Mouse (Mus musculus): ENCODE data around the gene Nox1. TPM values are rescaled to one million over a fixed set of nuclear protein-coding genes. Genes with fewer than 3 reads are reported as not detected.
A peak's percentile ranks its signal among the peaks of the same experiment; 100 is the strongest.
"Not testable (repeated sequence)": the region's sequence is repeated elsewhere in the genome, so short reads cannot be mapped to it uniquely, and the experiment has no call there.

Nox1 gene
- polyA plus RNA-seq, 1 experiment from 2014 or later, result 0.05 TPM

DNA sequence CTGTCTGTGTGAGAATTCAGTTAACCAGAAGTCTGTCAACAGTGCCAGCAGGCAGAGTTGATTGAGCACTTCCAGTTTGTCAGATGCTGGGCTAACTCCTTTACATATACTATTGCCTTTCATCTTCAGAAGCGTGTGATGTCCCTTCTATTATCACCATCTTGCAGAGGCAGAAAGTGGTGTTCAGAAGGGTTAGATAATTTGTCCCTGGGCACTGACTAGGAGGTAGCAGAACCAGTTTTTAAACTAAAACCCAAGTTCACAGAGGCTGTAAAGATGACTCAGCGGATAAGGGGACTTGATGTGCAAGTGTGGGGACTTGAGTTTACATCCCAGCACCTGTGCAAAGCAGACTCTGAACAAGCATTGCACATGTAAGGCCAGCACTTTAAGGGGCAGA is 13.3 kb downstream of the Nox1 start:
- Histone ChIP-seq H3K36me3 (ENCODE audit: control insufficient read depth, insufficient read depth, low read length) (no peaks in the 10 kb centered on the region), H3K27ac (ENCODE audit: low read length) (no peak overlapping the region), H3K4me1 (ENCODE audit: control insufficient read depth, insufficient read depth, low read length) (no peaks in the 10 kb centered on the region), H3K9me3 (ENCODE audit: control insufficient read depth, low read length) (no peaks in the 10 kb centered on the region), H3K9ac (ENCODE audit: low read depth, low read length) (no peak overlapping the region), H3K27me3 (replicated peaks; ENCODE audit: control insufficient read depth, insufficient read depth, low read length) (no peaks in the 10 kb centered on the region), H3K4me3 (ENCODE audit: low read length) (no peak overlapping the region), H3K4me2 (ENCODE audit: low read depth, low read length) (no peak overlapping the region)
- 56% methylated on average over 2 of the region's 2 CpGs for WGBS
- ATAC-seq, result no peak

GRCm38 (mm10) chrX:134187201-134187600 is 34.6 kb downstream of the Nox1 start, which contains the start of gene Arl13a:
Arl13a (plus strand) TSS chrX:134187501.
- H3K4me1 ChIP-seq (ENCODE audit: control insufficient read depth, insufficient read depth, low read length); H3K4me3 ChIP-seq (ENCODE audit: low read length); H3K27me3 ChIP-seq (replicated peaks; ENCODE audit: control insufficient read depth, insufficient read depth, low read length); H3K9me3 ChIP-seq (ENCODE audit: control insufficient read depth, low read length); H3K9ac ChIP-seq (ENCODE audit: low read depth, low read length); H3K36me3 ChIP-seq (ENCODE audit: control insufficient read depth, insufficient read depth, low read length); H3K27ac ChIP-seq (ENCODE audit: low read length); ATAC-seq; H3K4me2 ChIP-seq (ENCODE audit: low read depth, low read length): not testable (repeated sequence)
- WGBS, result 94% methylated on average over 8 of the region's 9 CpGs

GRCm38 (mm10) chrX:134174699-134175098 is 47.1 kb downstream of the Nox1 start:
- 100% methylated on average over 1 of the region's 1 CpGs for WGBS
- no peak for ATAC-seq

DNA sequence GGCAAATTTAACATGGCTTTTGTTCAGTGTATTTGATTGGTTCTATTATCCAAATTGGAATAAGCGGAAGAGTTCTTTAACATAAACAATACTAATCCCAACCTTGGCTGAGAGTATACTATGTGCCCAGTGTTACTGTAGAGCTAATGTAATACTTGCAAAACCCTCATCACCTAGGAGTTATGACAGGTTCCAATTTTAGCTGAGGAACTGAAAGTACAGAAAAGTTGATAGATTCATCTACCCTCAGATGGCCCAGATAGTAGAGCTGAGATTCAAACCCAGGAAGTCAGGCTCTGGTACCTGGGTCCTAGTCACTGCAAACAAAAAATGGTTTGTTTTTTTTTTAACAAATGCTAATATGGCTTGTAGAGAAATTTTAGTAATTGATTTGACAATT is 51.2 kb downstream of the Nox1 start:
- Histone ChIP-seq H3K36me3 (ENCODE audit: control insufficient read depth, insufficient read depth, low read length) (no peaks in the 10 kb centered on the region), H3K9ac (ENCODE audit: low read depth, low read length) (no peak overlapping the region), H3K4me1 (ENCODE audit: control insufficient read depth, insufficient read depth, low read length) (no peaks in the 10 kb centered on the region), H3K27me3 (replicated peaks; ENCODE audit: control insufficient read depth, insufficient read depth, low read length) (no peaks in the 10 kb centered on the region), H3K9me3 (ENCODE audit: control insufficient read depth, low read length) (no peaks in the 10 kb centered on the region), H3K27ac (ENCODE audit: low read length) (no peak overlapping the region), H3K4me3 (ENCODE audit: low read length) (no peak overlapping the region), H3K4me2 (ENCODE audit: low read depth, low read length) (no peak overlapping the region)
- ATAC-seq, result no peak
- 92% methylated on average over 1 of the region's 1 CpGs for WGBS

More at GRCm38 (mm10) chrX:134174699-134175098, 47.1 kb downstream of the Nox1 start:
- no peak overlapping the region for H3K27ac ChIP-seq (ENCODE audit: low read length)
- no peak overlapping the region for H3K9ac ChIP-seq (ENCODE audit: low read depth, low read length)
- H3K4me2 ChIP-seq (ENCODE audit: low read depth, low read length), result no peak overlapping the region
- no peaks in the 10 kb centered on the region for H3K27me3 ChIP-seq (replicated peaks; ENCODE audit: control insufficient read depth, insufficient read depth, low read length)
- H3K9me3 ChIP-seq (ENCODE audit: control insufficient read depth, low read length), result no peaks in the 10 kb centered on the region
- H3K4me3 ChIP-seq (ENCODE audit: low read length), result no peak overlapping the region
- no peaks in the 10 kb centered on the region for H3K4me1 ChIP-seq (ENCODE audit: control insufficient read depth, insufficient read depth, low read length)
- H3K36me3 ChIP-seq (ENCODE audit: control insufficient read depth, insufficient read depth, low read length), result no peaks in the 10 kb centered on the region

DNA sequence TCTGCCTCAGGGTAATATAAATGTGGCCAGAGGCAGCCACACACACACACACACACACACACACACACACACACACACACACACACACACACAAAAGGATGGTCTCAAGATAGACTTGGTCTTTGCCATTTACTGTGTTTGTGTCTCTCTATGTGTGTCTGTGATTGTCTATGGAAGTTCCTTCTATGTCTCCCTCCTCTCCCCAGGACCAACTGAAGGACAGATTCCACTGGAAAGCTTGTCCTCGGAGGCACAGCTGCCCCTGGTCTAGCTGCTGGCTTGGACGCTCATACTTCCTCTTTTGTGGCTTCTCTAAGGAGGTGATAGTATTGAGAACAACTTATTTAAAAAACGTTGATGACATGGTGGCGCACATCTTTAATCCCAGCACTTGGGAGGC is 58.3 kb downstream of the Nox1 start:
- no peak for ATAC-seq
- H3K4me1 ChIP-seq (ENCODE audit: control insufficient read depth, insufficient read depth, low read length), result no peaks in the 10 kb centered on the region
- no peak overlapping the region for H3K4me3 ChIP-seq (ENCODE audit: low read length)
- no peaks in the 10 kb centered on the region for H3K36me3 ChIP-seq (ENCODE audit: control insufficient read depth, insufficient read depth, low read length)
- 0 out of 2 replicates have a peak, but pooled peaks cover 3% of the 10 kb centered on the region for H3K27me3 ChIP-seq (replicated peaks; ENCODE audit: control insufficient read depth, insufficient read depth, low read length)
- H3K9me3 ChIP-seq (ENCODE audit: control insufficient read depth, low read length), result no peaks in the 10 kb centered on the region
- H3K9ac ChIP-seq (ENCODE audit: low read depth, low read length), result no peak overlapping the region
- H3K4me2 ChIP-seq (ENCODE audit: low read depth, low read length), result no peak overlapping the region
- no peak overlapping the region for H3K27ac ChIP-seq (ENCODE audit: low read length)
- 57% methylated on average over 4 of the region's 4 CpGs for WGBS

GRCm38 (mm10) chrX:134162826-134163225 is 58.9 kb downstream of the Nox1 start:
- peak overlapping the region; percentile 42 for H3K4me2 ChIP-seq (ENCODE audit: low read depth, low read length)
- no peaks in the 10 kb centered on the region for H3K36me3 ChIP-seq (ENCODE audit: control insufficient read depth, insufficient read depth, low read length)
- WGBS, result 28% methylated on average over 11 of the region's 11 CpGs
- H3K27me3 ChIP-seq (replicated peaks; ENCODE audit: control insufficient read depth, insufficient read depth, low read length), result 0 out of 2 replicates have a peak, but pooled peaks cover 3% of the 10 kb centered on the region
- H3K9me3 ChIP-seq (ENCODE audit: control insufficient read depth, low read length), result no peaks in the 10 kb centered on the region
- H3K4me1 ChIP-seq (ENCODE audit: control insufficient read depth, insufficient read depth, low read length), result no peaks in the 10 kb centered on the region
- no peak overlapping the region for H3K27ac ChIP-seq (ENCODE audit: low read length)
- no peak for ATAC-seq
- H3K4me3 ChIP-seq (ENCODE audit: low read length), result peak overlapping the region; percentile 23
- H3K9ac ChIP-seq (ENCODE audit: low read depth, low read length), result no peak overlapping the region

- Histone ChIP-seq H3K36me3 (ENCODE audit: control insufficient read depth, insufficient read depth, low read length) (no peaks in the 10 kb centered on the region), H3K9me3 (ENCODE audit: control insufficient read depth, low read length) (no peaks in the 10 kb centered on the region), H3K9ac (ENCODE audit: low read depth, low read length) (no peak within 1 kb of the TSS), H3K27me3 (replicated peaks; ENCODE audit: control insufficient read depth, insufficient read depth, low read length) (0 out of 2 replicates have a peak, but pooled peaks cover 3% of the 10 kb centered on the region), H3K4me1 (ENCODE audit: control insufficient read depth, insufficient read depth, low read length) (no peaks in the 10 kb centered on the region), H3K4me3 (ENCODE audit: low read length) (peak within 1 kb of the TSS; percentile 23), H3K27ac (ENCODE audit: low read length) (no peak within 1 kb of the TSS), H3K4me2 (ENCODE audit: low read depth, low read length) (peak within 1 kb of the TSS; percentile 42)
- no peak for ATAC-seq
- WGBS, result 26% methylated on average over 16 of the region's 16 CpGs
These were observed 59.6 kb downstream of the Nox1 start, which contains the start of gene Xkrx for GRCm38 (mm10) chrX:134162043-134162720. Xkrx (minus strand) TSS chrX:134162076.

GRCm38 (mm10) chrX:134160442-134160841 is 61.3 kb downstream of the Nox1 start:
- Histone ChIP-seq H3K27me3 (replicated peaks; ENCODE audit: control insufficient read depth, insufficient read depth, low read length) (0 out of 2 replicates have a peak, but pooled peaks cover 3% of the 10 kb centered on the region), H3K36me3 (ENCODE audit: control insufficient read depth, insufficient read depth, low read length) (no peaks in the 10 kb centered on the region)
- no peak for ATAC-seq

GRCm38 (mm10) chrX:134158151-134158550 is 63.6 kb downstream of the Nox1 start:
- 52% methylated on average over 7 of the region's 7 CpGs for WGBS
- H3K27me3 ChIP-seq (replicated peaks; ENCODE audit: control insufficient read depth, insufficient read depth, low read length), result 0 out of 2 replicates have a peak, but pooled peaks cover 3% of the 10 kb centered on the region
- H3K9ac ChIP-seq (ENCODE audit: low read depth, low read length), result no peak overlapping the region
- H3K4me2 ChIP-seq (ENCODE audit: low read depth, low read length), result no peak overlapping the region
- no peaks in the 10 kb centered on the region for H3K4me1 ChIP-seq (ENCODE audit: control insufficient read depth, insufficient read depth, low read length)
- H3K36me3 ChIP-seq (ENCODE audit: control insufficient read depth, insufficient read depth, low read length), result no peaks in the 10 kb centered on the region
- no peak overlapping the region for H3K4me3 ChIP-seq (ENCODE audit: low read length)
- no peaks in the 10 kb centered on the region for H3K9me3 ChIP-seq (ENCODE audit: control insufficient read depth, low read length)
- no peak overlapping the region for H3K27ac ChIP-seq (ENCODE audit: low read length)
- no peak for ATAC-seq

More at GRCm38 (mm10) chrX:134160442-134160841, 61.3 kb downstream of the Nox1 start:
- 86% methylated on average over 2 of the region's 2 CpGs for WGBS
- H3K27ac ChIP-seq (ENCODE audit: low read length), result no peak overlapping the region
- no peaks in the 10 kb centered on the region for H3K4me1 ChIP-seq (ENCODE audit: control insufficient read depth, insufficient read depth, low read length)
- no peaks in the 10 kb centered on the region for H3K9me3 ChIP-seq (ENCODE audit: control insufficient read depth, low read length)
- H3K4me2 ChIP-seq (ENCODE audit: low read depth, low read length), result no peak overlapping the region
- H3K9ac ChIP-seq (ENCODE audit: low read depth, low read length), result no peak overlapping the region
- H3K4me3 ChIP-seq (ENCODE audit: low read length), result no peak overlapping the region
